Mouse (Mus musculus): ENCODE data around the gene 1700029I15Rik.

DNA sequence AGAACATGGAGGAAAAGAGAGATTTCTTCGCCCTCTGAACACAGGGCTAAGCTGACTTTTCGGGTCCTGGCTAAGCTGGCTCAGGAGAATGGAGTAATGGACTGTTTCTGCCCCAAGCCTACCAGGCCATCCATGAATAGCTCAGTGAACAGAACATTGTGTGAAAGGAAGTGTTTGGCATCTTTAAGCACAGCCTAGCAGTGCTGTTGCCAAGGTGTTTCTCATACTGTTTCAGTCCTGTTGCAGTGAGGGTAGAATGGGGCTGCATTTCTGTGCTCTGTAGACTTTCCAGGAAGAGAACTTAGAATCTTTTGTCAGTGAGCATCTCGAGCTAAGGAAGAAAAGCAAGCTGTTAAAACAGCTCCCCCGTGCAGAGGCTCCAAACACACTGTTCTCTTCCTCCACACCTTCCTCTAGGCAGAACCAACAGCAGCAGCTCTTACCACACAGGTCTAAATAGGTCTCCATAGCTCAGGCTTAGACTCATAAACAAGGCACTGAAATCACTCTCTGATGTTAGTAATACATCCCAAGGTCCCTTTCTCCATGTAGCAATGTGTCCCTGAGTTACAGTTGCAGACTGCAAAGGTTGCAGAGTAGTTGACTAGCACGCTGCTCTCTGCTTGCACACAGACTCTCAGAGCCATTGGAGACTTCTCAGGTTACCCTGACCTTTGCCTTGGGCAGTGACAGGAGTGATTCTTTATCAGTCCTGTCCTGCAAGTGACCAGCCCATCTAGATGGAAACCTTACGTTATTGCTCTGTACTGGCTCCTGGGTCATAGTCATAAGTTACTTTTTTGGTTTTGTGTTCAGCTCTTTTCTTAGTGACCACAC, 32.5 kb upstream of the 1700029I15Rik start:
- no peak for TF ChIP-seq CTCF (IDR thresholded peaks at IDR 0.05; ENCODE audit: low read depth)
- no peak for TF ChIP-seq EP300 (IDR thresholded peaks at IDR 0.05; ENCODE audit: low read depth)

Data from liver, embryonic 14.5 days (tissue).